Mouse (Mus musculus): ENCODE measurements around the gene Fzr1. TPM values are rescaled to one million over a fixed set of nuclear protein-coding genes. Genes with fewer than 3 reads are reported as not detected.

Fzr1 gene
- total and polyA plus RNA-seq, 2 experiments from 2014 or later: 47.6 to 48.4 TPM

GRCm38 (mm10) chr10:81387716-81388115 is 9.4 kb upstream of the Fzr1 start:
- Histone ChIP-seq H3K4me2 (ENCODE audit: low read depth, low read length) (no peak overlapping the region), H3K9ac (replicated peaks; ENCODE audit: low read depth, low read length) (no peak overlapping the region), H3K36me3 (replicated peaks; ENCODE audit: control insufficient read depth, insufficient read depth, low read length) (peaks cover 28% of the 10 kb centered on the region), H3K9me3 (replicated peaks; ENCODE audit: control insufficient read depth, low read length) (no peaks in the 10 kb centered on the region), H3K27ac (ENCODE audit: low read depth) (no peak overlapping the region), H3K4me3 (ENCODE audit: low read depth, low read length) (no peak overlapping the region), H3K27me3 (ENCODE audit: control insufficient read depth, insufficient read depth, low read length) (no peaks in the 10 kb centered on the region), H3K4me1 (ENCODE audit: control insufficient read depth, insufficient read depth) (peaks cover 13% of the 10 kb centered on the region)
- DNase-seq (ENCODE audit: low spot score): no peak
- TF ChIP-seq CTCF (IDR thresholded peaks at IDR 0.05; ENCODE audit: low read depth) (no peak), EP300 (IDR thresholded peaks at IDR 0.05; ENCODE audit: low read depth) (no peak)
- 92% methylated on average over 20 of the region's 20 CpGs for WGBS
- ATAC-seq (ENCODE audit: insufficient read depth, low read depth): no peak

GRCm38 (mm10) chr10:81385603-81386306 is 7.4 kb upstream of the Fzr1 start:
- Histone ChIP-seq H3K4me3 (ENCODE audit: low read depth, low read length) (no peak overlapping the region), H3K9me3 (replicated peaks; ENCODE audit: control insufficient read depth, low read length) (no peaks in the 10 kb centered on the region), H3K27ac (ENCODE audit: low read depth) (no peak overlapping the region), H3K4me1 (ENCODE audit: control insufficient read depth, insufficient read depth) (peaks cover 12% of the 10 kb centered on the region), H3K4me2 (ENCODE audit: low read depth, low read length) (no peak overlapping the region), H3K9ac (replicated peaks; ENCODE audit: low read depth, low read length) (no peak overlapping the region), H3K36me3 (replicated peaks; ENCODE audit: control insufficient read depth, insufficient read depth, low read length) (peaks cover 28% of the 10 kb centered on the region), H3K27me3 (ENCODE audit: control insufficient read depth, insufficient read depth, low read length) (no peaks in the 10 kb centered on the region)
- ATAC-seq (ENCODE audit: insufficient read depth, low read depth): no peak
- TF ChIP-seq CTCF (IDR thresholded peaks at IDR 0.05; ENCODE audit: low read depth) (no peak), EP300 (IDR thresholded peaks at IDR 0.05; ENCODE audit: low read depth) (no peak)
- no peak for DNase-seq (ENCODE audit: low spot score)
- 69% methylated on average over 22 of the region's 22 CpGs for WGBS

GRCm38 (mm10) chr10:81384605-81384982 is 6.3 kb upstream of the Fzr1 start:
- Histone ChIP-seq H3K4me1 (ENCODE audit: control insufficient read depth, insufficient read depth) (peaks cover 11% of the 10 kb centered on the region), H3K4me3 (ENCODE audit: low read depth, low read length) (peak overlapping the region; percentile 88), H3K9ac (replicated peaks; ENCODE audit: low read depth, low read length) (peak overlapping the region; percentile 91), H3K36me3 (replicated peaks; ENCODE audit: control insufficient read depth, insufficient read depth, low read length) (peaks cover 28% of the 10 kb centered on the region), H3K27ac (ENCODE audit: low read depth) (peak overlapping the region; percentile 92), H3K9me3 (replicated peaks; ENCODE audit: control insufficient read depth, low read length) (no peaks in the 10 kb centered on the region), H3K27me3 (ENCODE audit: control insufficient read depth, insufficient read depth, low read length) (no peaks in the 10 kb centered on the region), H3K4me2 (ENCODE audit: low read depth, low read length) (peak overlapping the region; percentile 86)
- WGBS: under 1% methylated on average over 19 of the region's 19 CpGs
- ATAC-seq (ENCODE audit: insufficient read depth, low read depth) (peak; percentile 22; the same call in 1 of the 2 replicates), DNase-seq (ENCODE audit: low spot score) (no peak)
- TF ChIP-seq CTCF (IDR thresholded peaks at IDR 0.05; ENCODE audit: low read depth): no peak
- no peak; the same call in 1 of the 2 replicates for TF ChIP-seq EP300 (IDR thresholded peaks at IDR 0.05; ENCODE audit: low read depth)

DNA sequence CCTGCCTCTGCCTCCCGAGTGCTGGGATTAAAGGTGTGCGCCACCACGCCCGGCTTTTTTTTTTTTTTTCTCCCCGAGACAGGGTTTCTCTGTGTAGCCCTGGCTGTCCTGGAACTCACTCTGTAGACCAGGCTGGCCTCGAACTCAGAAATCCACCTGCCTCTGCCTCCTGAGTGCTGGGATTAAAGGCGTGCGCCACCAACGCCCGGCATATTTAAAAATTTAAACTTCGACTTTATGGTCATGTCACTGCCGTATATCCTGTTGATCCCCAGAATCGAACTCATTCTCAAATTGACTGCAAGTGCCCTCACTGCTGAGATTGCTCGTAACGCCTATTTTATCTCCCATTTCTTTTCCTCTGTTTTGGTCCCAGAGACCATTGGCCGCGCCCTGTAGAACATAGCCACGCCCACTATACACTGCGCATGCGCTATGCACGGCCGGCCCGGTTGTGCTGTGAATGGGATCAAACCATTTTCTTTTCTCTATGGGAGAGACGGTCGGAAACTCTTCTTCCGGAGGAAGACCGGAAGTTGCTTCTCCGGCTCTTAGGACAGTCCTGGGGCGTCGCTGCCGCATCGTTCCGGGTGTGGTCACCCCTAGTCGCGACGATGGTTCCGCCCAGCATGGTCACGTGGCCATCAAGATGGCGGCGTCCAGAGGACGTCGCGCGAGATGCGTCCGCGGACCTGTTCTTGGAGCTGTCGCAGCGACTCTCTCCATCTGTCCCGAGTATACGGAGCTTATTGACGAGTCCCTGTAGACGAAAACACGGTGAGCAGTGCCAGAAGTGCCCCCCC is 5.7 kb upstream of the Fzr1 start, which contains the start of the genes Dohh and Gm48551:
Gene Dohh, plus strand, starts transcription at position 627 of the 803 bp plus-strand sequence.
Gene Gm48551, plus strand, starts transcription at position 665 of the 803 bp plus-strand sequence.
- peak; percentile 94 for TF ChIP-seq EP300 (IDR thresholded peaks at IDR 0.05; ENCODE audit: low read depth)
- no peak for TF ChIP-seq CTCF (IDR thresholded peaks at IDR 0.05; ENCODE audit: low read depth)

GRCm38 (mm10) chr10:81382039-81382438 is 3.7 kb upstream of the Fzr1 start:
- DNase-seq (ENCODE audit: low spot score): no peak

More for the DNA sequence above, 5.7 kb upstream of the Fzr1 start, which contains the start of the genes Dohh and Gm48551:
- Histone ChIP-seq H3K27ac (ENCODE audit: low read depth) (peak within 1 kb of the TSS; percentile 92), H3K4me3 (ENCODE audit: low read depth, low read length) (peak within 1 kb of the TSS; percentile 88), H3K9ac (replicated peaks; ENCODE audit: low read depth, low read length) (peak within 1 kb of the TSS; percentile 91), H3K9me3 (replicated peaks; ENCODE audit: control insufficient read depth, low read length) (no peaks in the 10 kb centered on the region), H3K4me2 (ENCODE audit: low read depth, low read length) (peak within 1 kb of the TSS; percentile 86), H3K36me3 (replicated peaks; ENCODE audit: control insufficient read depth, insufficient read depth, low read length) (peaks cover 28% of the 10 kb centered on the region), H3K4me1 (ENCODE audit: control insufficient read depth, insufficient read depth) (peaks cover 9% of the 10 kb centered on the region), H3K27me3 (ENCODE audit: control insufficient read depth, insufficient read depth, low read length) (no peaks in the 10 kb centered on the region)
- ATAC-seq (ENCODE audit: insufficient read depth, low read depth): peak; percentile 94
- DNase-seq (ENCODE audit: low spot score): peak; percentile 99
- 3% methylated on average over 50 of the region's 54 CpGs for WGBS

More at GRCm38 (mm10) chr10:81382039-81382438, 3.7 kb upstream of the Fzr1 start:
- no peaks in the 10 kb centered on the region for H3K9me3 ChIP-seq (replicated peaks; ENCODE audit: control insufficient read depth, low read length)
- 22% methylated on average over 5 of the region's 5 CpGs for whole genome bisulfite sequencing
- no peak overlapping the region for H3K9ac ChIP-seq (replicated peaks; ENCODE audit: low read depth, low read length)
- H3K27ac ChIP-seq (ENCODE audit: low read depth): no peak overlapping the region
- H3K36me3 ChIP-seq (replicated peaks; ENCODE audit: control insufficient read depth, insufficient read depth, low read length): peaks cover 9% of the 10 kb centered on the region
- no peak for ATAC-seq (ENCODE audit: insufficient read depth, low read depth)
- no peak overlapping the region for H3K4me2 ChIP-seq (ENCODE audit: low read depth, low read length)
- no peak for TF ChIP-seq EP300 (IDR thresholded peaks at IDR 0.05; ENCODE audit: low read depth)
- no peak for TF ChIP-seq CTCF (IDR thresholded peaks at IDR 0.05; ENCODE audit: low read depth)
- H3K4me1 ChIP-seq (ENCODE audit: control insufficient read depth, insufficient read depth): peaks cover 15% of the 10 kb centered on the region
- H3K27me3 ChIP-seq (ENCODE audit: control insufficient read depth, insufficient read depth, low read length): no peaks in the 10 kb centered on the region
- H3K4me3 ChIP-seq (ENCODE audit: low read depth, low read length): no peak overlapping the region
